Mouse (Mus musculus) kidney, postnatal 25 days (tissue): ENCODE data around the gene Ranbp10.

ENCODE experiments used
- DNase-seq, 2 experiments: peaks; one replicate each; pipeline ENCODE4 v3.0.0; 2021; ENCODE audit warnings: mixed read lengths in 2 of 2

Ranbp10 gene

GRCm38 (mm10) chr8:105826861-105827848 is at the start of gene Ranbp10, which contains the start of gene Tsnaxip1:
Gene Ranbp10, minus strand, starts transcription at chr8:105827350.
Gene Tsnaxip1, plus strand, starts transcription at chr8:105827731.
- peak; percentile 98 to 99 for DNase-seq

GRCm38 (mm10) chr8:105874301-105874700 is 47.2 kb upstream of the Ranbp10 start:
- DNase-seq = no peak

GRCm38 (mm10) chr8:105866364-105867029 is 39.3 kb upstream of the Ranbp10 start:
- DNase-seq = no peak

- DNase-seq = peak in 1 of 2 experiments; percentile 20
These were observed 34.8 kb upstream of the Ranbp10 start for GRCm38 (mm10) chr8:105861951-105862350.

- peak; percentile 95 to 99 for DNase-seq
These were observed 33.2 kb upstream of the Ranbp10 start, which contains the start of gene Nutf2 for GRCm38 (mm10) chr8:105860143-105860981. Gene Nutf2, plus strand, starts transcription at chr8:105860580.

- no peak for DNase-seq
These were observed 32.2 kb upstream of the Ranbp10 start for GRCm38 (mm10) chr8:105859314-105859713.

- no peak for DNase-seq
These were observed 31.3 kb upstream of the Ranbp10 start for GRCm38 (mm10) chr8:105858495-105858894.

GRCm38 (mm10) chr8:105856168-105856835 is 29.2 kb upstream of the Ranbp10 start:
- DNase-seq = no peak

GRCm38 (mm10) chr8:105855248-105856167 is 28.4 kb upstream of the Ranbp10 start:
- DNase-seq = peak; percentile 50 to 71

GRCm38 (mm10) chr8:105854715-105855216 is 27.6 kb upstream of the Ranbp10 start, which contains the start of gene Thap11:
Gene Thap11, plus strand, starts transcription at chr8:105855132.
- DNase-seq = peak; percentile 94 to 95

GRCm38 (mm10) chr8:105854303-105854702 is 27.2 kb upstream of the Ranbp10 start:
- DNase-seq = no peak

GRCm38 (mm10) chr8:105853178-105853577 is 26.0 kb upstream of the Ranbp10 start, which contains the start of gene Cenpt:
Gene Cenpt, minus strand, starts transcription at chr8:105853278.
- no peak for DNase-seq

- no peak for DNase-seq
These were observed 25.1 kb upstream of the Ranbp10 start for GRCm38 (mm10) chr8:105852146-105852729.

- peak; percentile 93 to 94 for DNase-seq
These were observed 24.5 kb upstream of the Ranbp10 start for GRCm38 (mm10) chr8:105851651-105852143.

- DNase-seq = no peak
These were observed 23.5 kb upstream of the Ranbp10 start for GRCm38 (mm10) chr8:105850611-105851010.

- no peak for DNase-seq
These were observed 22.9 kb upstream of the Ranbp10 start for GRCm38 (mm10) chr8:105850014-105850413.

GRCm38 (mm10) chr8:105846678-105847077 is 19.5 kb upstream of the Ranbp10 start:
- DNase-seq = no peak

GRCm38 (mm10) chr8:105839209-105839608 is 12.1 kb upstream of the Ranbp10 start:
- no peak for DNase-seq

GRCm38 (mm10) chr8:105836991-105837390 is 9.8 kb upstream of the Ranbp10 start:
- no peak for DNase-seq

- DNase-seq = peak; percentile 82 to 84
These were observed 8.2 kb upstream of the Ranbp10 start for GRCm38 (mm10) chr8:105835318-105835717.
